Mouse (Mus musculus) liver, embryonic 16.5 days (tissue): ENCODE measurements at regions not wholly inside any gene's neighbourhood (a gene's known extent, or its start where the extent isn't known, plus 50 kb on each side); places are given as distances from the start of the nearest gene placed in this dataset.
"Not testable (repeated sequence)": the region's sequence is repeated elsewhere in the genome, so short reads cannot be mapped to it uniquely, and the experiment has no call there.

Source experiments
- ATAC-seq: fragments of 200-750 bp; cut with Nextera tagmentation; 2 replicates; pipeline ENCODE4 v1.8.0; 2017; ENCODE audit warnings: low read depth, mild to moderate bottlenecking, moderate number of reproducible peaks, moderate library complexity
- H3K27ac ChIP-seq: fragments of 300-500 bp; sonication (generic); 2 replicates; pipeline ENCODE4 v1.5.1; 2014; ENCODE audit warnings: mild to moderate bottlenecking, low read length
- H3K27me3 ChIP-seq: fragments of 300-500 bp; sonication (generic); 2 replicates; pipeline ENCODE4 v1.6.1; 2014; ENCODE audit warnings: low read depth, low read length, mixed read lengths; ENCODE audit not compliant: control insufficient read depth, insufficient read depth
- H3K36me3 ChIP-seq: fragments of 300-500 bp; sonication (generic); 2 replicates; pipeline ENCODE4 v1.6.1; 2014; ENCODE audit warnings: mild to moderate bottlenecking; ENCODE audit not compliant: control insufficient read depth, insufficient read depth
- H3K4me1 ChIP-seq: fragments of 300-500 bp; sonication (generic); 2 replicates; pipeline ENCODE4 v1.6.1; 2014; ENCODE audit warnings: low read depth, low read length, mixed read lengths; ENCODE audit not compliant: control insufficient read depth
- H3K4me2 ChIP-seq: fragments of 300-500 bp; sonication (generic); 2 replicates; pipeline ENCODE4 v1.6.1; 2014; ENCODE audit warnings: low read depth, low read length, mixed read lengths
- H3K4me3 ChIP-seq: fragments of 300-500 bp; sonication (generic); 2 replicates; pipeline ENCODE4 v1.5.1; 2014; ENCODE audit warnings: low read depth, mild to moderate bottlenecking, low read length
- H3K9ac ChIP-seq: fragments of 300-500 bp; sonication (generic); 2 replicates; pipeline ENCODE4 v1.6.1; 2014; ENCODE audit warnings: low read depth, low read length
- H3K9me3 ChIP-seq: fragments of 300-500 bp; sonication (generic); replicated peaks from 2 replicates; pipeline ENCODE4 v1.6.1; 2016; ENCODE audit warnings: low read length; ENCODE audit not compliant: control insufficient read depth
- WGBS: fragments of 180-500 bp; shearing (Covaris S2); extraction: QIAGEN DNeasy Blood & Tissue Kit; methylation state at CpG from one replicate; pipeline ENCODE4 v1.1.7; 2014; ENCODE audit not compliant: insufficient replicate concordance; 5-methylcytosine and 5-hydroxymethylcytosine counted together

GRCm38 (mm10) chr10:120674321-120675045 lies 198.2 kb upstream of the Hmga2 start:
- ATAC-seq: peak; percentile 19; the same call in 1 of the 2 replicates
- Histone ChIP-seq H3K36me3 (no peaks in the 10 kb centered on the region), H3K4me1 (no peaks in the 10 kb centered on the region; the same call in 1 of the 2 replicates), H3K9me3 (no peaks in the 10 kb centered on the region), H3K9ac (no peak overlapping the region), H3K27ac (no peak overlapping the region), H3K4me3 (no peak overlapping the region), H3K27me3 (no peaks in the 10 kb centered on the region), H3K4me2 (no peak overlapping the region)
- WGBS: 19% methylated on average over 10 of the region's 10 CpGs

DNA sequence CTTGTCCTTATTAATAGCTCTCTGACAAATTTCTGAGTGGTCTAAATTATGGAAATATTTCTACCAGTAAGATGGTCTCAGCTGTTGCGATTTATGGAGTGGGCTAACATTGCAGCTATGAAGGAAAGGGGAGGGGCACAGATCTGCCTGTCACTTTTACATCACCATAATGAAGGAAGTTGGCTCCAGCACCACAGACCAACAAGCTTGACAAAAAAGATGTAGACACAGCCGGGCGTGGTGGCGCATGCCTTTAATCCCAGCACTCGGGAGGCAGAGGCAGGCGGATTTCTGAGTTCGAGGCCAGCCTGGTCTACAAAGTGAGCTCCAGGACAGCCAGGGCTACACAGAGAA lies 191.4 kb upstream of the Hmga2 start:
- H3K4me3 ChIP-seq, H3K9me3 ChIP-seq, H3K27ac ChIP-seq, H3K4me1 ChIP-seq, H3K36me3 ChIP-seq, H3K9ac ChIP-seq, H3K4me2 ChIP-seq, H3K27me3 ChIP-seq, ATAC-seq: not testable (repeated sequence)
- WGBS: 73% methylated on average over 6 of the region's 7 CpGs

DNA sequence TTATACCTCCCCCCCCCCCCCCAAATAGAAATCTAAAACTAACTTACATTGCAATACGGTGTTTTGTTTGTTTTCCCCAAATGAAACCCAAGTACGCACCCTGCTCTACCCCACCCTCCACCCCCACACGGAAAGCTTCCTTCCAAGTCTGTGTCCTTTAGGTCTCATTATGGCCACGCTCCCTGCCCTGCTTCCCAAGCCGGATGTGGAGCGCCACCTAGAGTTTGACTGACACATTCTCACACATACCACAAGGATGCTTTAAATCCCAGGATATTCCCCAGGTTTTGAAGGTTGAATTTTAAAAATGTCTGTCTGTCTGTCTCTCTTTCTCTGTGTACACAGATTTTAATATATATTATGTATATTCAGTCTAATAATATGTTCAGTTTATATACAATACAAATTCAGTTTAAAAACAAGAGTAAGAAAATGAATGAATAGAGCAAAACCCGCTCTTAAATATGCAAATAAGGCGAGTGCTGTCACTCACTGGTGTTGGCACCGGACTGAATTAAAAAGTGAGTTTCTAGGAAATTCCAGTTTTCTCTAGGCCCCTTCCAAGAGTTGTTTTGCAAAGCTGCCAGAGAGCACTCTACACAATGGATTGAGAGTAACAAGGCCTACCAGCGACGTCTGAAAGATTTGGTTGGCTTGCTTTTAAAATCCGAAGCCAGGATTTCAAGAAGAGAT lies 190.9 kb upstream of the Hmga2 start:
- H3K9me3 ChIP-seq: no peaks in the 10 kb centered on the region
- H3K27ac ChIP-seq: no peak overlapping the region
- no peak overlapping the region for H3K4me2 ChIP-seq
- ATAC-seq: no peak
- no peaks in the 10 kb centered on the region for H3K36me3 ChIP-seq
- no peak overlapping the region for H3K9ac ChIP-seq
- no peak overlapping the region for H3K4me3 ChIP-seq
- 64% methylated on average over 12 of the region's 12 CpGs for WGBS
- H3K4me1 ChIP-seq: no peaks in the 10 kb centered on the region
- H3K27me3 ChIP-seq: no peaks in the 10 kb centered on the region

DNA sequence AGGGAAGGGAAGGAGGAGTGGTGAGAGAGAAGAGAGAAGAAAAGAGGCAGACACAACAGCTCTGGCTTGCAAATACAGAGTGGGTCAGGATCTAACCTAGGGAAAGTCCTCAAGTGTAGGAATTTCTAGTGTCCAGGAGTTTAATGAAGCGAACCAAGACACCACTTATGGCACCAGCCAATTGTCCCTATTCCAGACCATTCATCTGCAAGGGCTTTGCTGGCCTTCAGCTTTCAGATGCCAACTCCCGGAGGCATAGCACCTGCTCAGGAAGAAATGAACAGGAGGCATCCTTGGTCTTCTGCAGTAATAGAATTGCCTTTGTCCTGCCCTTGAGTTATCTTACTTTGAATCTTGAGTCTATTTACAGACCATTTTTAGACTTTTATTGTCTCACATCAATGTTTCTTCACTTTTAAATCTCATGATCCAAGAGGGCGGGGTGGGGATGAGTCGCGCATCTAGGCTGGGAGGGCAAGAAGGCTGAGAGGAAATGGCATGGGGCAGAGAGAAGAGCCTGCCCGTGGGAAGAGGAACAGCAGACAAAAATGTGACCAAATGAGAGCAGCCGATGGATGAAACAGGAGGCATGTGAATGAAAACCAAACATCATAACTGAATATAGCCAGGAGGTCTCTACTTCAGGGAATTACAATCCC lies 190.1 kb upstream of the Hmga2 start:
- Histone ChIP-seq H3K4me3 (no peak overlapping the region), H3K4me1 (no peaks in the 10 kb centered on the region), H3K27me3 (no peaks in the 10 kb centered on the region), H3K36me3 (no peaks in the 10 kb centered on the region), H3K9ac (no peak overlapping the region), H3K27ac (no peak overlapping the region), H3K9me3 (no peaks in the 10 kb centered on the region), H3K4me2 (no peak overlapping the region)
- WGBS: 70% methylated on average over 7 of the region's 7 CpGs
- no peak for ATAC-seq

DNA sequence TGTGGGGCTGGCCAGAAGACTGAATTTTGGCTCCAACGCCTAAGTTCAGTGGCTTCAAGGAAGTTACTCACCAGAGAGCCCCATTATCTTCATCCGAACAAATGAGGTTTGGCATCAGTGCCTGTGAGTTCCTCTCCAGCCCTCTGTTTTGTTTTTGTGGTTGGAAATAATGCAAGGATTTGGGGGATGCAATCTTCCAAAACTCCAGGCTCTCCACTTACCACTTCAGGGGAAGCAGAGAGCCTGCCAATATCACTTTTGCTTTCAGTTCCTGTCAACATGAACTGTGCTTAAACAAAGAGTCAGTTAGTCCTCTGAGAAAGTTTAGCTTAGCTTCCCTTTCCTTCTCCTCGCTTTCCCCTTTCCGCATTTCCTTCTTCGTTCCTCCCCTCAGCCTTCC lies 189.4 kb upstream of the Hmga2 start:
- 27% methylated on average over 5 of the region's 5 CpGs for WGBS

GRCm38 (mm10) chr10:120664419-120664818 lies 188.2 kb upstream of the Hmga2 start:
- Histone ChIP-seq H3K9me3 (no peaks in the 10 kb centered on the region), H3K4me2 (no peak overlapping the region), H3K36me3 (no peaks in the 10 kb centered on the region), H3K27me3 (no peaks in the 10 kb centered on the region), H3K27ac (no peak overlapping the region), H3K9ac (no peak overlapping the region), H3K4me3 (no peak overlapping the region), H3K4me1 (no peaks in the 10 kb centered on the region)
- WGBS: 64% methylated on average over 5 of the region's 5 CpGs
- ATAC-seq: no peak

More for the DNA sequence above, 189.4 kb upstream of the Hmga2 start:
- no peaks in the 10 kb centered on the region for H3K4me1 ChIP-seq
- H3K4me2 ChIP-seq: no peak overlapping the region
- no peaks in the 10 kb centered on the region for H3K36me3 ChIP-seq
- no peak overlapping the region for H3K9ac ChIP-seq
- ATAC-seq: no peak
- no peak overlapping the region for H3K27ac ChIP-seq
- H3K9me3 ChIP-seq: no peaks in the 10 kb centered on the region
- 0 out of 2 replicates have a peak overlapping the region, but pooled peaks have one; percentile 8 for H3K4me3 ChIP-seq
- H3K27me3 ChIP-seq: no peaks in the 10 kb centered on the region

DNA sequence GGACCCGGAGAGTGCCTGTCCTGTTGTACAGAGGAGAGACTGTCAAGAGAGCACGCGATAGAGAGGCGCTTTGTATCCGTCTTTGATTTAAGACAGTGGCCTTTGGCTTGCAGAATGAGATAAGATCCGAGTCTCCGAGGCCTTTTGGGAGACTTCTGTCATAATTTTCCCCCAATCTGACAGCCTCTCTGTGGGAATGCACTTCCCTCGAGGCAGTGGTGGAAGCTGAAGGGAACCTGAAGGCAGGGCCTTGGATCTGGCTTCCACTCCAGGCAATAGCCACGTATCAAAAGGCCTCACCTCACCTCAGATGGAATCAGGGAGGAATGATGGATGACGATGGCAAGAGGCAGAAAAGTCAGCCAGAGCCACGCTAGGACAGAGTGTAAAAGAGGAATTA lies 187.1 kb upstream of the Hmga2 start:
- 53% methylated on average over 11 of the region's 11 CpGs for WGBS
- H3K4me2 ChIP-seq: no peak overlapping the region
- H3K27me3 ChIP-seq: no peaks in the 10 kb centered on the region
- no peak overlapping the region for H3K9ac ChIP-seq
- no peak overlapping the region for H3K4me3 ChIP-seq
- H3K27ac ChIP-seq: no peak overlapping the region
- no peak for ATAC-seq
- H3K4me1 ChIP-seq: no peaks in the 10 kb centered on the region
- no peaks in the 10 kb centered on the region for H3K36me3 ChIP-seq
- H3K9me3 ChIP-seq: no peaks in the 10 kb centered on the region

DNA sequence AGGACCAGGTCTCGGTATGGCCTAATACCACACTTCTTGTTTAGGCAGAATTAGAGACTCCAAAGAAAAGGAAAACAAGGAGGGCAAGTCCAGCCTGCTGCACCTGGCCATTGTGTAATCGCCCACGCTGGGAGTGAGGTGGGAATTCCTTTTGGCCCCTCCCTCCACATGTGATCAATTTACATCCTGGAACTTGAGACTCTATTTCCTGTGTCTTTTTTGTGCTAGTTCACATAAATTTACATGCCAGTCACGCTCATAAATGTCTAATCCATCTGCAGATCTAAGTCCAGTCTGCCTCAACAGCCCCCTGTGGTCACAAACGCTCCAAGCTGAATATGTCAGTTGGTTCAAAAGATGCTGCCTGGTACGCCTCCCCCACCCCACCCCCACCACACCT lies 184.2 kb upstream of the Hmga2 start:
- Histone ChIP-seq H3K27me3 (no peaks in the 10 kb centered on the region), H3K9me3 (no peaks in the 10 kb centered on the region), H3K36me3 (no peaks in the 10 kb centered on the region), H3K4me1 (no peaks in the 10 kb centered on the region), H3K27ac (no peak overlapping the region), H3K4me2 (no peak overlapping the region), H3K4me3 (no peak overlapping the region), H3K9ac (no peak overlapping the region)
- no peak for ATAC-seq
- 46% methylated on average over 6 of the region's 6 CpGs for WGBS
